Mouse (Mus musculus): ENCODE measurements around the gene Arhgap8. TPM values are rescaled to one million over a fixed set of nuclear protein-coding genes. Genes with fewer than 3 reads are reported as not detected.
"Not testable (repeated sequence)": the region's sequence is repeated elsewhere in the genome, so short reads cannot be mapped to it uniquely, and the experiment has no call there.

Arhgap8 gene
- polyA plus RNA-seq, 1 experiment = 6.3 TPM

DNA sequence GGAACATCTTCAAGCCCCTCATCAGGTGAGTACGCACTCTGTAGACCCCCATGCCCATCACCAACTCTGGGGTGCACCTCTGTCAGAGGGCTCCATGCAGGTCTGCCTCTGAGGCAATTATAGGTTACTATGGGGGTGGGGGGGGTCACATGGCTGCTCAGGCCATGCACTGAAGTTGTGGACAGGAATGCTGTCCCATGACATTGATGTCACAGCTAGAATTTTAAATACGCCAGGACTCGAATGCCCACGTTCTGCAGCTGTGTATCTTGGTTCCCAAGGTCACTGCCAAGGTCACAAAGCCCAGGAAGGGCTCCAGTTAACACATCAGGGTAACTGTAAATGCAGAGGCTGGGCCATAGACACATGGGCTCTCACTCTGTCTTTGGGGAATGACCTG lies 26.0 kb downstream of the Arhgap8 start:
- no peak overlapping the region for H3K27ac ChIP-seq (ENCODE audit: insufficient read depth, low read depth, low read length)
- no peak overlapping the region for H3K4me3 ChIP-seq (ENCODE audit: low read depth, low read length)
- no peaks in the 10 kb centered on the region for H3K27me3 ChIP-seq (ENCODE audit: control insufficient read depth, insufficient read depth, low read length)
- no peak for TF ChIP-seq CTCF (IDR thresholded peaks at IDR 0.05; ENCODE audit: extremely low read depth, insufficient read length, insufficient replicate concordance, low read depth, low read length)
- no peak for TF ChIP-seq POLR2A (IDR thresholded peaks at IDR 0.05; ENCODE audit: low read depth, low read length)
- no peaks in the 10 kb centered on the region for H3K36me3 ChIP-seq (ENCODE audit: control insufficient read depth, insufficient read depth, low read length)
- no peaks in the 10 kb centered on the region; the same call in 1 of the 2 replicates for H3K4me1 ChIP-seq (ENCODE audit: control insufficient read depth, insufficient read depth, insufficient read length, low read length)
- 90% methylated on average over 4 of the region's 4 CpGs for WGBS

DNA sequence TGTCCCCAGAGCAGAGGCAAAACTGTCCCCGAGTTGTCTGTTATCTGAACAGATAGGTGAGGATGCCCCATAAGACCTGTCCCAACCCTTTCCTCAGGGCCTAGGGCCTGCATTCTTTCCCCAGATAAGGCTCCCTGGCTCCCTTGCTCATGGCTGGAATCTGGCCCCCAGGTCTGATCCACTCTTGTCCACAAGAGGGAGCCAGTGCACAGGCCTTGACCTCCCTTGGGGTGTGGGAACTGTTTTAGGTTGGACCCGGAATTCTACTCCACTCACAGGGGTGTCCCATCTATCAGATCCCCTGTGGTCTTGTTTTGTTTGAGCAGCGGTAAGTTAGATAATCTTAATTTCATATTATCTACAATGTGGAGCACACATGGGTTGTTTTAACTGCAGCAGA lies 35.1 kb downstream of the Arhgap8 start:
- Histone ChIP-seq H3K27me3 (ENCODE audit: control insufficient read depth, insufficient read depth, low read length) (no peaks in the 10 kb centered on the region), H3K27ac (ENCODE audit: insufficient read depth, low read depth, low read length) (no peak overlapping the region), H3K4me3 (ENCODE audit: low read depth, low read length) (no peak overlapping the region), H3K4me1 (ENCODE audit: control insufficient read depth, insufficient read depth, insufficient read length, low read length) (no peaks in the 10 kb centered on the region), H3K36me3 (ENCODE audit: control insufficient read depth, insufficient read depth, low read length) (peaks cover 3% of the 10 kb centered on the region; the same call in 1 of the 2 replicates)
- WGBS = 34% methylated on average over 3 of the region's 3 CpGs
- TF ChIP-seq POLR2A (IDR thresholded peaks at IDR 0.05; ENCODE audit: low read depth, low read length) (no peak), CTCF (IDR thresholded peaks at IDR 0.05; ENCODE audit: extremely low read depth, insufficient read length, insufficient replicate concordance, low read depth, low read length) (peak; percentile 90)

DNA sequence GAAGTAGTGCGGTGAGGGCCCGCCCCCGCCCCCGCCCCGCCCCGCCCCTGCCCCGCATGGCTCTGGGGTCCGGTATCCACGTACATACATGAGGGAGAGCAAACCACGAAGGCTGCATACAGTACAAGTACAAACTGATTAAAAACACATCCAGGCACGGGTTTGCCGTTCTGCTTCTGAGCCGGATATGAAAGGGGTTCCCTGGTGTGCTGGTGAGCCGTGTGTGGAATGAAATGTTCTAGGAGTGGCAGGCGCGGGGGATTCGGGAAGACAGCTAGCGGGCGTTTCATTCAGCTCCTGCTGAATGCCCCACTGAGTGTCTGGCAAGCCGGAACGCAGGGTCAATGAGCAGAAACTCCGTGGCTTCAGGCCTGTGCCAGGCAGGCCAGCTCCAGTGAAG lies 36.6 kb downstream of the Arhgap8 start:
- 60% methylated on average over 22 of the region's 22 CpGs for WGBS
- no peak overlapping the region for H3K4me3 ChIP-seq (ENCODE audit: low read depth, low read length)

DNA sequence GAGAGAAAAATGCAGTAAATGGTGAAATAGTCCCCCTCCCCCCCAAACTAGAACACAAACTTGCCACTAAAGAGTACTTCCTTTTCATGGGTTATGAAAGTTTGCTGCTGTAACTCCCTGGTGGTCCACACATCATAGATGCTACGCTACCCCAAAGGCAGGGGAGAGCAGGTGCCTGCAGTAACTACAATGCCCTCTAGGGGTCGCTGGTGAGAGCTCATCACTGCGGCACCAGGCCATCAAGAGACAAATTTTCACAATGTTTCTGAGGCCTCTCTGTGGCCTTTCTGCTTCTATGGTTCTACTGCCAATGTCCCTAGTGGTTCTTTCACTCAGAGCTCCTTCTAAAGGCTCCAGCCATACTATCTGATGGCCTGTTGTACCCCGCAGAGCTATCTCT lies 38.6 kb downstream of the Arhgap8 start:
- Histone ChIP-seq H3K36me3 (ENCODE audit: control insufficient read depth, insufficient read depth, low read length) (peaks cover 3% of the 10 kb centered on the region; the same call in 1 of the 2 replicates), H3K4me3 (ENCODE audit: low read depth, low read length) (no peak overlapping the region), H3K27me3 (ENCODE audit: control insufficient read depth, insufficient read depth, low read length) (no peaks in the 10 kb centered on the region), H3K27ac (ENCODE audit: insufficient read depth, low read depth, low read length) (no peak overlapping the region), H3K4me1 (ENCODE audit: control insufficient read depth, insufficient read depth, insufficient read length, low read length) (no peaks in the 10 kb centered on the region)
- peak; percentile 79; the same call in 1 of the 2 replicates for TF ChIP-seq CTCF (IDR thresholded peaks at IDR 0.05; ENCODE audit: extremely low read depth, insufficient read length, insufficient replicate concordance, low read depth, low read length)
- no peak for TF ChIP-seq POLR2A (IDR thresholded peaks at IDR 0.05; ENCODE audit: low read depth, low read length)
- 46% methylated on average over 4 of the region's 4 CpGs for WGBS

More for the DNA sequence above, 36.6 kb downstream of the Arhgap8 start:
- Histone ChIP-seq H3K27ac (ENCODE audit: insufficient read depth, low read depth, low read length) (no peak overlapping the region), H3K36me3 (ENCODE audit: control insufficient read depth, insufficient read depth, low read length) (peaks cover 3% of the 10 kb centered on the region; the same call in 1 of the 2 replicates), H3K27me3 (ENCODE audit: control insufficient read depth, insufficient read depth, low read length) (no peaks in the 10 kb centered on the region), H3K4me1 (ENCODE audit: control insufficient read depth, insufficient read depth, insufficient read length, low read length) (no peaks in the 10 kb centered on the region)
- TF ChIP-seq POLR2A (IDR thresholded peaks at IDR 0.05; ENCODE audit: low read depth, low read length) (no peak), CTCF (IDR thresholded peaks at IDR 0.05; ENCODE audit: extremely low read depth, insufficient read length, insufficient replicate concordance, low read depth, low read length) (no peak)

DNA sequence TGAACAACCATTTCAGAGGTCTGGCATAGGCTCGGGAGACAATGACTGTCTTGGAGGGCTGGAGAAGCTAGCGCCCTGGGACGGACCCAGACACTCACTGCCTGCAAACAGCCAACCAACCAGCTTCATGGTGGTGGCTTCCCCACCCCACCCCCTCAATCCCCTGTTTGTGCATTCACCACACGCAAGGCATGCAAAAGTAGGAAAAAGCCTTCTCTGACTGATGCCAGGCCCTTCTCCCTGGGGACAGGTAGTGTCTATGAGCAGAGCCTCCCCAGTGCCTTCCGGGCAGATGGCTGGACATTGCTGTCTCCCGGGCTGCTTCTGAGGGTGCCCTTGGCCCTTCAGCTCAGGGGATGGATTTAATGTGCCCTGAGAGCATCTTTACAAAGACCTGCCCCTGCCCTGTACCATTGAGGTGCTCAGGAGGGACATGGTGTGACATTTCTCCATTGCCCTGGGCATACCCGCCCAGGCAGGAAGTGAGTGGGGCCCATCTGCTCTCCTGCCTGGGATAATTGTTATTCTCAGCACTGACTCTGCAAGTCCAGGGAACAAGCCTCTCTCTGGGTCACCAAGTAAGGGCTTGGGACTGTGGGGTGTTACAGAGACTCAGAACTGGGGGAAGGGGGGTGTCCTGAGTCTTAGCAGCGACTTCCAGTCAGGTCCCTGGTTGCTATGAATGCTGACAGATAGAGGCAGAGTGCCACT lies 43.0 kb downstream of the Arhgap8 start:
- Histone ChIP-seq H3K4me1 (ENCODE audit: control insufficient read depth, insufficient read depth, insufficient read length, low read length) (no peaks in the 10 kb centered on the region), H3K27ac (ENCODE audit: insufficient read depth, low read depth, low read length) (no peak overlapping the region), H3K4me3 (ENCODE audit: low read depth, low read length) (no peak overlapping the region), H3K27me3 (ENCODE audit: control insufficient read depth, insufficient read depth, low read length) (no peaks in the 10 kb centered on the region), H3K36me3 (ENCODE audit: control insufficient read depth, insufficient read depth, low read length) (no peaks in the 10 kb centered on the region)
- TF ChIP-seq CTCF (IDR thresholded peaks at IDR 0.05; ENCODE audit: extremely low read depth, insufficient read length, insufficient replicate concordance, low read depth, low read length) = no peak
- no peak for TF ChIP-seq POLR2A (IDR thresholded peaks at IDR 0.05; ENCODE audit: low read depth, low read length)
- WGBS = 87% methylated on average over 8 of the region's 8 CpGs

DNA sequence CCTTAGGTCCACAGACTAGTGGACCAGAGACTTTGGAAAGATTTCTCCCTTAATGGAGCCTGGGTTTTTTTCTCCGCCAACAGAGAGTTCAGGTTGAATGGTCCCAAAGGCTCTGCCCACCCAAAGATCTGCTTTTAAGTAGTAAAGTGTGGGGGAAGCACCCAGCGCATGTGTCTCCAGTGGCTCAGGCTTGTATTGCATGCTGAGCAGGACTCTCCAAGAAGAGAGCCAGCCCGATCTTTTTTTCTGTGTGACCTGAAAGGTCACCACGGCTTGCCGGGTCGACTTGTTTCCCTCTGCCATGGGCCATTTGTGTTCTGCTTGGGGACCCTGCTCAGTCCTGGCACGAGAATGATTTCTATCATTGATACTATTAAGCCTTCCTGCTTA lies 43.6 kb downstream of the Arhgap8 start:
- no peak for TF ChIP-seq CTCF (IDR thresholded peaks at IDR 0.05; ENCODE audit: extremely low read depth, insufficient read length, insufficient replicate concordance, low read depth, low read length)
- no peak for TF ChIP-seq POLR2A (IDR thresholded peaks at IDR 0.05; ENCODE audit: low read depth, low read length)
- H3K27me3 ChIP-seq (ENCODE audit: control insufficient read depth, insufficient read depth, low read length) = no peaks in the 10 kb centered on the region
- WGBS = 71% methylated on average over 7 of the region's 7 CpGs

DNA sequence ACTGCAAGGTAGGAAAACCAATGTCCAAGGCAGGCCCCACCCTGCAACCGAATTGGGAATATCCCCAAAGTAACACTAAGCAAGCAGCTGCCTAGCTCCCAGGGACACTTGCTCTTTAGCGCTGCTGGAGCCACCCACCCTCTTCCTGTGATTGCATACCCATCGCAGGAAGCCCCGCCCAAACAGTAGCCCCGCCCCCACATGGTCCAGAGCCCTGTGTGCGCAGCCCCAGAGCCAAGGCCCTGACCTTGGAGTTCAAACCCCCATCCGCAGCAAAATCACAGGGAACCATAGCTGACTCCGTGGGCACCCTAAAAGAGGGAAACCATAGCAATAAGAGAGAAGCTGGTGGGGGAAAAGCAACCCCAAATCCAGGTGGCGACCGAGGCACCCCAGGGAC lies 46.8 kb downstream of the Arhgap8 start:
- Histone ChIP-seq H3K36me3 (ENCODE audit: control insufficient read depth, insufficient read depth, low read length) (no peaks in the 10 kb centered on the region), H3K4me1 (ENCODE audit: control insufficient read depth, insufficient read depth, insufficient read length, low read length) (no peaks in the 10 kb centered on the region), H3K4me3 (ENCODE audit: low read depth, low read length) (no peak overlapping the region), H3K27me3 (ENCODE audit: control insufficient read depth, insufficient read depth, low read length) (no peaks in the 10 kb centered on the region), H3K27ac (ENCODE audit: insufficient read depth, low read depth, low read length) (no peak overlapping the region)
- WGBS = 62% methylated on average over 10 of the region's 10 CpGs
- TF ChIP-seq CTCF (IDR thresholded peaks at IDR 0.05; ENCODE audit: extremely low read depth, insufficient read length, insufficient replicate concordance, low read depth, low read length) = no peak

More for the DNA sequence above, 43.6 kb downstream of the Arhgap8 start:
- no peak overlapping the region for H3K4me3 ChIP-seq (ENCODE audit: low read depth, low read length)
- no peak overlapping the region for H3K27ac ChIP-seq (ENCODE audit: insufficient read depth, low read depth, low read length)
- H3K36me3 ChIP-seq (ENCODE audit: control insufficient read depth, insufficient read depth, low read length) = no peaks in the 10 kb centered on the region
- H3K4me1 ChIP-seq (ENCODE audit: control insufficient read depth, insufficient read depth, insufficient read length, low read length) = no peaks in the 10 kb centered on the region

DNA sequence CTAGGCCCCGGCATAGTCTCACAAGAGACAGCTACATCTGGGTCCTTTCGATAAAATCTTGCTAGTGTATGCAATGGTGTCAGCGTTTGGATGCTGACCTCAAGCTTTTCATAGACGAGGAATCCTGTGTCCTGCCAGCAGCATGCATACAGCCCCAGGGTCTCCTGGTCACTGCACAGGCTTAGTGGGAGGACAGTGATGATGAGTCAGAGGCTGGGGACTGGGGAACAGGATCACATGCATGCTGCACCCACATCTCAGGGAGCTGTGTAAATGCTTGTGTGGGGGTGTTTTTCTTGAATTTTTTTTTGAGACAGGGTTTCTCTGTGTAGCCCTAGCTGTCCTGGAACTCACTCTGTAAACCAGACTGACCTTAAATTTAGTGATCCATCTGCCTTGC lies 48.7 kb downstream of the Arhgap8 start:
- WGBS = 92% methylated on average over 4 of the region's 4 CpGs
- H3K36me3 ChIP-seq (ENCODE audit: control insufficient read depth, insufficient read depth, low read length); H3K4me3 ChIP-seq (ENCODE audit: low read depth, low read length); H3K27ac ChIP-seq (ENCODE audit: insufficient read depth, low read depth, low read length); H3K27me3 ChIP-seq (ENCODE audit: control insufficient read depth, insufficient read depth, low read length); H3K4me1 ChIP-seq (ENCODE audit: control insufficient read depth, insufficient read depth, insufficient read length, low read length): not testable (repeated sequence)
